Mouse (Mus musculus) right cerebral cortex, postnatal 10 days (tissue): ENCODE measurements at regions not wholly inside any gene's neighbourhood (a gene's known extent, or its start where the extent isn't known, plus 50 kb on each side); places are given as distances from the start of the nearest gene placed in this dataset.

Source experiments
- DNase-seq, 2 experiments: peaks; one replicate each; pipeline ENCODE4 v3.0.0; 2021; ENCODE audit warnings: low spot score in 2 of 2

- peak; percentile 81 to 89 for DNase-seq
These were observed 51.2 kb upstream of the Tmem72 start for GRCm38 (mm10) chr6:116767738-116768522.

GRCm38 (mm10) chr6:116774954-116775675 is 58.4 kb upstream of the Tmem72 start:
- no peak for DNase-seq

GRCm38 (mm10) chr6:116786553-116787335 is 70.0 kb upstream of the Tmem72 start:
- DNase-seq = no peak

- no peak for DNase-seq
These were observed 76.7 kb upstream of the Tmem72 start for GRCm38 (mm10) chr6:116793321-116793960.

GRCm38 (mm10) chr6:116793961-116794336 is 77.2 kb upstream of the Tmem72 start:
- DNase-seq = no peak

- peak; percentile 40 to 47 for DNase-seq
These were observed 104.7 kb upstream of the Tmem72 start for GRCm38 (mm10) chr6:116821215-116821912.

- peak; percentile 52 to 58 for DNase-seq
These were observed 105.9 kb upstream of the Tmem72 start for GRCm38 (mm10) chr6:116822605-116823004.

- DNase-seq = no peak
These were observed 108.9 kb upstream of the Tmem72 start for GRCm38 (mm10) chr6:116825628-116826027.

- peak; percentile 77 to 79 for DNase-seq
These were observed 112.6 kb upstream of the Tmem72 start for GRCm38 (mm10) chr6:116829341-116829740.

GRCm38 (mm10) chr6:116845990-116846862 is 129.5 kb upstream of the Tmem72 start:
- no peak for DNase-seq

- no peak for DNase-seq
These were observed 131.9 kb upstream of the Tmem72 start for GRCm38 (mm10) chr6:116848538-116849093.

GRCm38 (mm10) chr6:116854029-116854428 is 137.3 kb upstream of the Tmem72 start:
- DNase-seq = no peak

GRCm38 (mm10) chr6:116856093-116856492 is 139.4 kb upstream of the Tmem72 start:
- DNase-seq = no peak

GRCm38 (mm10) chr6:116856917-116857491 is 140.3 kb upstream of the Tmem72 start:
- DNase-seq = no peak

GRCm38 (mm10) chr6:116863130-116863529 is 146.4 kb upstream of the Tmem72 start:
- DNase-seq = no peak

GRCm38 (mm10) chr6:116863626-116864025 is 146.9 kb upstream of the Tmem72 start:
- DNase-seq = no peak

- DNase-seq = no peak
These were observed 176.6 kb upstream of the Tmem72 start for GRCm38 (mm10) chr6:116893299-116893698.

- DNase-seq = no peak
These were observed 177.5 kb upstream of the Tmem72 start for GRCm38 (mm10) chr6:116894252-116894651.

GRCm38 (mm10) chr6:116895114-116895513 is 178.4 kb upstream of the Tmem72 start:
- DNase-seq = peak; percentile 82 to 87
